Mouse (Mus musculus): ENCODE results near the gene Zswim1. TPM values are rescaled to one million over a fixed set of nuclear protein-coding genes. Genes with fewer than 3 reads are reported as not detected.
A peak's percentile ranks its signal among the peaks of the same experiment; 100 is the strongest.
"Not testable (repeated sequence)": the region's sequence is repeated elsewhere in the genome, so short reads cannot be mapped to it uniquely, and the experiment has no call there.

Zswim1 gene
- polyA plus RNA-seq, 1 experiment from 2014 or later = 20.1 TPM

- 80% methylated on average over 3 of the region's 3 CpGs for WGBS
These were observed 29.2 kb upstream of the Zswim1 start for GRCm38 (mm10) chr2:164793236-164793635.

DNA sequence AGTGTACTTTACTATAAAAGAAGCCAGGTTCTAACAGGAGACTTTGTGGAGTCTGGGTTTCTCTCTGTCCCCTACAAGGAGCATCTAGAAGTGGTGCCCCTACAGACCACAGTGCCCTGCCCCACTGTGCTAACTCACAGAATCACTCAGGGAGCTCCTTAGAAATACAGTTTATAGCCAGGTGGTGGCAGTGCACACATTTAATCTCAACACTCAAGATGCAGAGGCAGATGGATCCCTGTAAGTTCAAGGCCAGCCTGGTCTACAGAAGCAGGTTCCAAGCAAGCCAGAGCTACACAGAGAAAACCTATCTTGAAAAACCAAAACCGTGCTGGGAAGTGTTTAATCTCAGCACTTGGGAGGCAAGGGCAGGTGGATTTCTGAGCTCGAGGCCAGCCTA lies 28.7 kb upstream of the Zswim1 start:
- H3K4me3 ChIP-seq (replicated peaks) = no peak overlapping the region
- H3K36me3 ChIP-seq = peaks cover 73% of the 10 kb centered on the region
- ATAC-seq (ENCODE audit: insufficient number of reproducible peaks, low FRiP score, low TSS enrichment, low read depth) = no peak
- no peaks in the 10 kb centered on the region for H3K9me3 ChIP-seq (replicated peaks)
- WGBS = 81% methylated on average over 2 of the region's 2 CpGs
- no peaks in the 10 kb centered on the region for H3K27me3 ChIP-seq
- H3K9ac ChIP-seq = no peak overlapping the region
- H3K4me2 ChIP-seq (replicated peaks) = no peak overlapping the region
- no peak overlapping the region for H3K27ac ChIP-seq (replicated peaks)
- H3K4me1 ChIP-seq = peaks cover 3% of the 10 kb centered on the region; the same call in 1 of the 2 replicates

More at GRCm38 (mm10) chr2:164793236-164793635, 29.2 kb upstream of the Zswim1 start:
- no peak overlapping the region for H3K27ac ChIP-seq (replicated peaks)
- no peak for ATAC-seq (ENCODE audit: insufficient number of reproducible peaks, low FRiP score, low TSS enrichment, low read depth)
- no peak overlapping the region for H3K4me2 ChIP-seq (replicated peaks)
- peaks cover 8% of the 10 kb centered on the region; the same call in 1 of the 2 replicates for H3K4me1 ChIP-seq
- no peak overlapping the region for H3K4me3 ChIP-seq (replicated peaks)
- peaks cover 69% of the 10 kb centered on the region for H3K36me3 ChIP-seq
- H3K27me3 ChIP-seq = no peaks in the 10 kb centered on the region
- no peaks in the 10 kb centered on the region for H3K9me3 ChIP-seq (replicated peaks)
- H3K9ac ChIP-seq = no peak overlapping the region

- 0 out of 2 replicates have a peak, but pooled peaks have one; percentile 45 for ATAC-seq (ENCODE audit: insufficient number of reproducible peaks, low FRiP score, low TSS enrichment, low read depth)
- Histone ChIP-seq H3K4me1 (no peaks in the 10 kb centered on the region), H3K27me3 (no peaks in the 10 kb centered on the region), H3K27ac (replicated peaks) (no peak overlapping the region), H3K4me2 (replicated peaks) (no peak overlapping the region), H3K4me3 (replicated peaks) (no peak overlapping the region), H3K9me3 (replicated peaks) (no peaks in the 10 kb centered on the region), H3K9ac (no peak overlapping the region), H3K36me3 (peaks cover 76% of the 10 kb centered on the region)
- 30% methylated on average over 5 of the region's 5 CpGs for WGBS
These were observed 28.2 kb upstream of the Zswim1 start for GRCm38 (mm10) chr2:164794293-164794692.

DNA sequence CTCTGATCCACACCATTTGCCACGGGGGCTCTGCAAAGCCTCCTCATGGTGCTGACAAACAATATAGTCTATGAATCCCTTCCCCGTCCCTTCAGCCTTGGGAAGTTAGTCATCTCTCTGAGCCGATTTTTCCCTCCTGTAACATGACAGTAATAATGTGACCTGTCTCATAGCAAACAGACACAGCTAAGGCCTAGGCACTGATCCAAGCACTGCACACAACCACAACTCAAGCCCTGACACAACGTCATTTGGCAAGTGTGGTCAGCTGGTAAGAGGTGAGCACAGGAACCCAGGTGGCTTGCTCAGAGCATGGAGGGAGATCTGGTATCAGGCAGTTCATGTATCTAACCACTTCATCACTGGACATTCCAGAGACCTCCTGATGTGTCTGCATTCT lies 26.6 kb upstream of the Zswim1 start:
- Histone ChIP-seq H3K27ac (replicated peaks) (no peak overlapping the region), H3K9me3 (replicated peaks) (no peaks in the 10 kb centered on the region), H3K4me1 (no peaks in the 10 kb centered on the region), H3K27me3 (no peaks in the 10 kb centered on the region), H3K4me3 (replicated peaks) (no peak overlapping the region), H3K4me2 (replicated peaks) (no peak overlapping the region), H3K36me3 (peaks cover 82% of the 10 kb centered on the region), H3K9ac (no peak overlapping the region)
- WGBS = 72% methylated on average over 4 of the region's 4 CpGs
- ATAC-seq (ENCODE audit: insufficient number of reproducible peaks, low FRiP score, low TSS enrichment, low read depth) = no peak

- H3K4me3 ChIP-seq (replicated peaks); H3K4me2 ChIP-seq (replicated peaks); H3K9ac ChIP-seq; H3K9me3 ChIP-seq (replicated peaks); H3K27me3 ChIP-seq; ATAC-seq (ENCODE audit: insufficient number of reproducible peaks, low FRiP score, low TSS enrichment, low read depth); H3K27ac ChIP-seq (replicated peaks); H3K4me1 ChIP-seq: not testable (repeated sequence)
- peaks cover 74% of the 10 kb centered on the region for H3K36me3 ChIP-seq
- 76% methylated on average over 6 of the region's 6 CpGs for WGBS
These were observed 23.9 kb upstream of the Zswim1 start for GRCm38 (mm10) chr2:164798554-164798953.

- H3K9me3 ChIP-seq (replicated peaks) = no peaks in the 10 kb centered on the region
- H3K4me3 ChIP-seq (replicated peaks) = no peak overlapping the region
- H3K4me1 ChIP-seq = peaks cover 18% of the 10 kb centered on the region
- 88% methylated on average over 13 of the region's 13 CpGs for WGBS
- H3K27me3 ChIP-seq = no peaks in the 10 kb centered on the region
- H3K27ac ChIP-seq (replicated peaks) = no peak overlapping the region
- H3K4me2 ChIP-seq (replicated peaks) = no peak overlapping the region
- peaks cover 61% of the 10 kb centered on the region for H3K36me3 ChIP-seq
- no peak for ATAC-seq (ENCODE audit: insufficient number of reproducible peaks, low FRiP score, low TSS enrichment, low read depth)
- no peak overlapping the region for H3K9ac ChIP-seq
These were observed 22.1 kb upstream of the Zswim1 start for GRCm38 (mm10) chr2:164800252-164801004.

- Histone ChIP-seq H3K4me2 (replicated peaks) (peak overlapping the region; percentile 63), H3K4me3 (replicated peaks) (peak overlapping the region; percentile 92), H3K27ac (replicated peaks) (no peak overlapping the region), H3K9ac (peak overlapping the region; percentile 21; the same call in 1 of the 2 replicates), H3K9me3 (replicated peaks) (no peaks in the 10 kb centered on the region), H3K4me1 (peaks cover 30% of the 10 kb centered on the region), H3K27me3 (no peaks in the 10 kb centered on the region), H3K36me3 (peaks cover 39% of the 10 kb centered on the region)
- WGBS = 86% methylated on average over 16 of the region's 16 CpGs
- ATAC-seq (ENCODE audit: insufficient number of reproducible peaks, low FRiP score, low TSS enrichment, low read depth) = no peak
These were observed 19.1 kb upstream of the Zswim1 start for GRCm38 (mm10) chr2:164803201-164803920.

DNA sequence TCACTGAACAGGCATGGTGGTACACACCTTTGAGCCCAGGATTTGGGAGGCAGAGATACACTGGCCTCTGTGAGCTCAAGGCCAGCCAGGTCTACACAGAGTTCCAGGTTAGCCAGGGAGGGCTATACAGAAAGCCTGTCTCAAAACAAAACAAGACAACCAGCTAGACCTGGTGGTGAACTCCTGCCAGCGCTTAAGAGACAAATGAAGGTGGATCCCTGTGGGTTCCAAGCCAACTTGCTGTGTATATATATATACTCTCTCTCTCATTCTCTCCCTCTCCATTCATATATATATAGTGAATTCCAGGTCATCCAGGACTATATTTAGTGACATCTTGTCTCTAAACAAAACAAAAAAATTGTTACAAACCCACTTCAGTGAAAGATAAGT lies 18.6 kb upstream of the Zswim1 start:
- 77% methylated on average over 1 of the region's 1 CpGs for WGBS
- Histone ChIP-seq H3K27me3 (no peaks in the 10 kb centered on the region), H3K27ac (replicated peaks) (peak overlapping the region; percentile 89; the same call in 1 of the 2 replicates), H3K4me2 (replicated peaks) (peak overlapping the region; percentile 63), H3K4me1 (peaks cover 30% of the 10 kb centered on the region), H3K36me3 (peaks cover 39% of the 10 kb centered on the region), H3K9ac (peak overlapping the region; percentile 83), H3K9me3 (replicated peaks) (no peaks in the 10 kb centered on the region), H3K4me3 (replicated peaks) (peak overlapping the region; percentile 92)
- no peak for ATAC-seq (ENCODE audit: insufficient number of reproducible peaks, low FRiP score, low TSS enrichment, low read depth)

DNA sequence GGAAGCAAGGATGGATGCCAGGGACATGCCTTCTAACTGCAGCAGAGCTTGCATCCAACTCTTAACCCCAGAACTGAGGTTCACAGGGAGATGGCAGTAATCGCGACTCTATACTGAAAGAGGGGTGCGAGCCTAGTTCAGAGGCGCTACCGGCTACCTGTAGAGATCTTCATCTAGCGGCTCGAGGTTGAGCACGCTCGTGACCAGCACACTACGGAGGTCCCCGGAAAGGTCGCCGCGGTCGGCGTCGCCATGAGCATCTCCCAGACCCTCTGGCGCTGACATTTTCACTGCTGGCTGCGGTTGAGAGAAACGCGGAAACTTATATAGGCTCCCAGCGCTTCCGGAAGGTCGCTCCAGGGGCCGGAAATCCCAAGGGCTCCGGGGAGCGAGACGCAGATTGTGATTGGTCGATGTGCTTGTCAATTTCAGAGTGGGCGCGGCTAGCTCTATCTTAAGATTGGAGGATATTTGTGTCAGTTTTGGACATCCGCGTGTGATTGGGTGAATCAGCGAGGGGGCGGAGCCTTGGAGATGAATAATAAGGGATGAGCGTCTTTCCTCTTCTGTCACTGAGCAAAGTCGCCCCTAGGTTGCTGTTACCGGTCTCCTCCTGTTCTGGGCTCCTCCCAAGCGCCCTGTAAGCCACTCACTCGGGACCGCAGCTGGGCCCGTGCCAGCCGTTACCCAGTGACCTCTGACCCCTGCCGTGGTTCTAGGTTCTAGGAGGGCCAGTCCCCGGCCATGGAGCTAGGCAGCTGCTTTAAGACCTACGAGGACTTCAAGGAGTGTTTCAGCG lies 17.8 kb upstream of the Zswim1 start, which contains the start of the genes Acot8 and Zswim3:
TSS of gene Acot8 (minus strand) at position 350 of the 799 bp plus-strand sequence.
TSS of gene Zswim3 (plus strand) at position 566 of the 799 bp plus-strand sequence.
- under 1% methylated on average over 47 of the region's 47 CpGs for WGBS
- peak within 1 kb of the TSS; percentile 92 for H3K4me3 ChIP-seq (replicated peaks)
- peak within 1 kb of the TSS; percentile 89 for H3K27ac ChIP-seq (replicated peaks)
- H3K9me3 ChIP-seq (replicated peaks) = no peaks in the 10 kb centered on the region
- H3K4me1 ChIP-seq = peaks cover 30% of the 10 kb centered on the region
- peaks cover 34% of the 10 kb centered on the region for H3K36me3 ChIP-seq
- peak; percentile 97 for ATAC-seq (ENCODE audit: insufficient number of reproducible peaks, low FRiP score, low TSS enrichment, low read depth)
- peak within 1 kb of the TSS; percentile 82 for H3K4me2 ChIP-seq (replicated peaks)
- peak within 1 kb of the TSS; percentile 83 for H3K9ac ChIP-seq
- H3K27me3 ChIP-seq = no peaks in the 10 kb centered on the region

- H3K27me3 ChIP-seq = no peaks in the 10 kb centered on the region
- ATAC-seq (ENCODE audit: insufficient number of reproducible peaks, low FRiP score, low TSS enrichment, low read depth) = peak; percentile 45
- peaks cover 30% of the 10 kb centered on the region for H3K4me1 ChIP-seq
- H3K9me3 ChIP-seq (replicated peaks) = no peaks in the 10 kb centered on the region
- H3K36me3 ChIP-seq = peaks cover 28% of the 10 kb centered on the region
- H3K4me2 ChIP-seq (replicated peaks) = peak overlapping the region; percentile 82
- H3K9ac ChIP-seq = peak overlapping the region; percentile 71
- peak overlapping the region; percentile 86 for H3K27ac ChIP-seq (replicated peaks)
- 2% methylated on average over 21 of the region's 21 CpGs for WGBS
- peak overlapping the region; percentile 92 for H3K4me3 ChIP-seq (replicated peaks)
These were observed 17.2 kb upstream of the Zswim1 start for GRCm38 (mm10) chr2:164805332-164805718.

DNA sequence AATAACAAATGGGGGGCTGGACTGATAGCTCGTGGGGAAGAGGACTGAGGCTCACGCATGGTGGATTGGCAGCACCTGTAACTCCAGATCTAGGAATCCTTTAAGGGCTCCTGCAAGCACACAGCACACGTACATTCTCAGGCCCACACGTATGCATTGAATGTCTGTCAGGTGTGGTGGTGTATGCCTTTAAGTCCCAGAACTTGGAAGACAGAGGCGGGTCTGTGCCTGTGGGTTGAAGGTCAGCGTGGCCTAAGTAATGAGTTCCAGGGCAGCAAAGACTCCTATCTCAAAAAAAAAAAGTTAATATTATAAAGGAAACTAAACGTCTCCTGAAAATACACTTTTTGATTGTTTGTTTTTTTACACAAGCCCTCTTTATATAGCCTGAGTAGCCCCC lies 15.9 kb upstream of the Zswim1 start:
- Histone ChIP-seq H3K4me2 (replicated peaks) (no peak overlapping the region), H3K36me3 (peaks cover 16% of the 10 kb centered on the region), H3K27ac (replicated peaks) (no peak overlapping the region), H3K27me3 (no peaks in the 10 kb centered on the region), H3K4me1 (peaks cover 30% of the 10 kb centered on the region), H3K9me3 (replicated peaks) (no peaks in the 10 kb centered on the region), H3K4me3 (replicated peaks) (no peak overlapping the region), H3K9ac (no peak overlapping the region)
- ATAC-seq (ENCODE audit: insufficient number of reproducible peaks, low FRiP score, low TSS enrichment, low read depth) = no peak
- 59% methylated on average over 7 of the region's 7 CpGs for WGBS
